Mouse (Mus musculus): ENCODE measurements around the gene Tmod4. TPM values are rescaled to one million over a fixed set of nuclear protein-coding genes. Genes with fewer than 3 reads are reported as not detected.

Gene Tmod4
- total and polyA plus RNA-seq, 2 experiments from 2014 or later: 0.41 TPM; not detected in 1

- no peak for ATAC-seq (ENCODE audit: low FRiP score)
- no peak for TF ChIP-seq CTCF (IDR thresholded peaks at IDR 0.05)
- H3K27me3 ChIP-seq (ENCODE audit: insufficient read depth, low read length): no peaks in the 10 kb centered on the region
- no peaks in the 10 kb centered on the region for H3K36me3 ChIP-seq (ENCODE audit: insufficient read depth, low read length)
- no peak overlapping the region for H3K4me3 ChIP-seq (ENCODE audit: low read depth, low read length)
- WGBS: 43% methylated on average over 3 of the region's 3 CpGs
- H3K9ac ChIP-seq (replicated peaks; ENCODE audit: low read length, poor library complexity, severe bottlenecking): no peak overlapping the region
- DNase-seq (ENCODE audit: low spot score): no peak
- H3K4me2 ChIP-seq (ENCODE audit: low read depth, low read length, poor library complexity, severe bottlenecking): no peak overlapping the region
- H3K27ac ChIP-seq (ENCODE audit: low read depth, low read length): no peak overlapping the region
- H3K9me3 ChIP-seq (ENCODE audit: low read length): no peaks in the 10 kb centered on the region
- no peaks in the 10 kb centered on the region for H3K4me1 ChIP-seq (ENCODE audit: insufficient read depth, low read length)
Measured at GRCm38 (mm10) chr3:95147924-95148323, 23.6 kb downstream of the Tmod4 start.

- DNase-seq (ENCODE audit: low spot score): no peak
- H3K4me2 ChIP-seq (ENCODE audit: low read depth, low read length, poor library complexity, severe bottlenecking): no peak overlapping the region
- no peaks in the 10 kb centered on the region for H3K4me1 ChIP-seq (ENCODE audit: insufficient read depth, low read length)
- no peak overlapping the region for H3K27ac ChIP-seq (ENCODE audit: low read depth, low read length)
- no peaks in the 10 kb centered on the region for H3K27me3 ChIP-seq (ENCODE audit: insufficient read depth, low read length)
- H3K9ac ChIP-seq (replicated peaks; ENCODE audit: low read length, poor library complexity, severe bottlenecking): no peak overlapping the region
- H3K4me3 ChIP-seq (ENCODE audit: low read depth, low read length): no peak overlapping the region
- peak; percentile 62 for TF ChIP-seq CTCF (IDR thresholded peaks at IDR 0.05)
- no peaks in the 10 kb centered on the region for H3K9me3 ChIP-seq (ENCODE audit: low read length)
- ATAC-seq (ENCODE audit: low FRiP score): no peak
- H3K36me3 ChIP-seq (ENCODE audit: insufficient read depth, low read length): no peaks in the 10 kb centered on the region
- WGBS: 55% methylated on average over 4 of the region's 4 CpGs
Measured at GRCm38 (mm10) chr3:95153874-95154273, 29.6 kb downstream of the Tmod4 start.

- no peak for ATAC-seq (ENCODE audit: low FRiP score)
- H3K27ac ChIP-seq (ENCODE audit: low read depth, low read length): peak overlapping the region; percentile 51; the same call in 1 of the 2 replicates
Measured at GRCm38 (mm10) chr3:95159511-95159986, 35.3 kb downstream of the Tmod4 start.

DNA sequence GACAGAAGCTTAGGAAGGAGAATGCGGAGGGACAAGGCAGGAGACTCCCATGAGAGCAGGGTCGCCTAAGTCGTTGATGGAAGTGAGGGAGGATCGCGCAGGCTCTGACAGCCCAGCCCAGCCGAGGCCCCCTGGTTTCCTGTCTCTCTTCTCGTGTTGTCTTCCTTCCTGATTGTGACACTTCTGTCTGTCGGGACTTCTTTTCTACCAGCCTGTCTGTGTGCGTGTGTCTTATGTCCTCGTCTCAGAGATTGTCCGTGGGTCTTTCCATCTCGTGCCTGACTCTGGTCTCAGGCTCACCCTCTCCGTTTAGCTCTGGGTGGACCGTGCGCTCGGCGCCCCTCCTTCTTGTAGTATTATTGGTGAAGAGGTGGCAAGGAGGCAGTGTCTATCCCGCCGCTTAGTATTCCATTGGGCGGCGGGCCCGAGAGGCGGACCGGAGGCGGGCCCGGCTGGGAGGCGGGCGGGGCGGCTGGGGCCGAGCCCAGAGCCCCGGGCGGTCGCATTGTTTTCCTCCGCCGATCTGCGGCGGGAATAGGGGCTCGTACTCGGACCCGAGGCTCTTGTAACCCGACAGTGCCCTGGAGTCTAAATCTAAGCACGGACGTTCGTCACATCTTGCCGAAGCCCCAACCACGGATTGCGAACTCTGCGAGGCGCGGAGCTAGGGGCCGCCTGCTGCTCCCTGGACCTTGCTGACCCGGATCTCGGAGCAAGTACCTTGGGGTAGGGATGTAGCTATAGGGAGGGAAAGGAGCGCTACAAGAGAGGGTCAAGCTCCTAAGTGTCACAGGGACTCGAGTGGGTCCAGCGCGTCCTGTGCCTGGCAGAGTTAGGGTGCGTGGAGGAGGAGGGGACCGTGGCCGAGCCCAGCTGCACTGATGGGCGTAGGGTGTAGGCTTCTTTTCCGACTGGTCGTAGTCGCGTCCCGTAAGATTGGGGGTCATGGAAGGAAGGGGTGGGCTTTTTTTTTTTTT is 36.0 kb downstream of the Tmod4 start, which contains the start of gene Sema6c:
Gene Sema6c, plus strand, starts transcription at position 471 of the 977 bp plus-strand sequence.
- Histone ChIP-seq H3K27ac (ENCODE audit: low read depth, low read length) (peak within 1 kb of the TSS; percentile 79), H3K4me1 (ENCODE audit: insufficient read depth, low read length) (peaks cover 30% of the 10 kb centered on the region), H3K4me2 (ENCODE audit: low read depth, low read length, poor library complexity, severe bottlenecking) (peak within 1 kb of the TSS; percentile 76)

More at GRCm38 (mm10) chr3:95159511-95159986, 35.3 kb downstream of the Tmod4 start:
- Histone ChIP-seq H3K9ac (replicated peaks; ENCODE audit: low read length, poor library complexity, severe bottlenecking) (peak overlapping the region; percentile 48), H3K9me3 (ENCODE audit: low read length) (no peaks in the 10 kb centered on the region), H3K4me1 (ENCODE audit: insufficient read depth, low read length) (peaks cover 30% of the 10 kb centered on the region), H3K27me3 (ENCODE audit: insufficient read depth, low read length) (no peaks in the 10 kb centered on the region), H3K4me2 (ENCODE audit: low read depth, low read length, poor library complexity, severe bottlenecking) (peak overlapping the region; percentile 76), H3K4me3 (ENCODE audit: low read depth, low read length) (peak overlapping the region; percentile 85), H3K36me3 (ENCODE audit: insufficient read depth, low read length) (peaks cover 2% of the 10 kb centered on the region; the same call in 1 of the 2 replicates)
- DNase-seq (ENCODE audit: low spot score): no peak
- no peak for TF ChIP-seq CTCF (IDR thresholded peaks at IDR 0.05)
- 14% methylated on average over 8 of the region's 8 CpGs for WGBS

GRCm38 (mm10) chr3:95161041-95161551 is 36.8 kb downstream of the Tmod4 start:
- no peak for TF ChIP-seq CTCF (IDR thresholded peaks at IDR 0.05)
- peaks cover 4% of the 10 kb centered on the region for H3K36me3 ChIP-seq (ENCODE audit: insufficient read depth, low read length)
- H3K4me1 ChIP-seq (ENCODE audit: insufficient read depth, low read length): peaks cover 30% of the 10 kb centered on the region
- H3K27ac ChIP-seq (ENCODE audit: low read depth, low read length): peak overlapping the region; percentile 79
- H3K4me3 ChIP-seq (ENCODE audit: low read depth, low read length): peak overlapping the region; percentile 85
- no peaks in the 10 kb centered on the region for H3K27me3 ChIP-seq (ENCODE audit: insufficient read depth, low read length)
- H3K9ac ChIP-seq (replicated peaks; ENCODE audit: low read length, poor library complexity, severe bottlenecking): peak overlapping the region; percentile 80
- DNase-seq (ENCODE audit: low spot score) (no peak), ATAC-seq (ENCODE audit: low FRiP score) (peak; percentile 31)
- H3K4me2 ChIP-seq (ENCODE audit: low read depth, low read length, poor library complexity, severe bottlenecking): peak overlapping the region; percentile 76
- WGBS: 2% methylated on average over 25 of the region's 30 CpGs
- no peaks in the 10 kb centered on the region for H3K9me3 ChIP-seq (ENCODE audit: low read length)

More for the DNA sequence above, 36.0 kb downstream of the Tmod4 start, which contains the start of gene Sema6c:
- under 1% methylated on average over 65 of the region's 66 CpGs for WGBS
- peaks cover 2% of the 10 kb centered on the region for H3K36me3 ChIP-seq (ENCODE audit: insufficient read depth, low read length)
- peak within 1 kb of the TSS; percentile 80 for H3K9ac ChIP-seq (replicated peaks; ENCODE audit: low read length, poor library complexity, severe bottlenecking)
- no peaks in the 10 kb centered on the region for H3K9me3 ChIP-seq (ENCODE audit: low read length)
- no peaks in the 10 kb centered on the region for H3K27me3 ChIP-seq (ENCODE audit: insufficient read depth, low read length)
- DNase-seq (ENCODE audit: low spot score): peak; percentile 96
- peak; percentile 94 for ATAC-seq (ENCODE audit: low FRiP score)
- TF ChIP-seq CTCF (IDR thresholded peaks at IDR 0.05): no peak; the same call in 1 of the 2 replicates
- H3K4me3 ChIP-seq (ENCODE audit: low read depth, low read length): peak within 1 kb of the TSS; percentile 85

All from midbrain, postnatal 0 days (tissue).